Mouse (Mus musculus): ENCODE measurements around the gene Lkaaear1.

Gene Lkaaear1

GRCm38 (mm10) chr2:181698241-181698640 is at the start of gene Lkaaear1:
Gene Lkaaear1, minus strand, starts transcription at chr2:181698442.
- no peak for DNase-seq

DNA sequence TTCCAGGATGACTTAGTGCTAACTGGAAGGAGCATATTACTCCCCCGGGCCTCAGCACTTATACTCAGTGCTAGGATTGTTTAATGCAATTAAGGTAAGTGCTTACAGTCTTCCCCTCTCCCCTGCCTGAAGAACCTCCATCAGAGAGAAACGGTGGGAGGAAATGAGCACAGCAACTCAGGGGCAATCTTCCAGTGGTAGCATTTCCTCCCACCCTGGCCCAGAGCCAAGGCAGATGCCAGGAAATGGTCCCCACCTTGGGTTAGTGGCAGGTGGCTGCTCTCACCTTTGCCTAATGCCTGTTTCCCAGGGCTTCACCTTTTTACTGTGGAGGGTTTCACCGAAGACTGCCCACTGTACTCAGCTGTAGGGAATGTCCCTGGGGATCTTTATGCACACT is 31.8 kb upstream of the Lkaaear1 start:
- DNase-seq = no peak

- no peak for DNase-seq
Measured at GRCm38 (mm10) chr2:181727659-181728262, 29.5 kb upstream of the Lkaaear1 start.

DNA sequence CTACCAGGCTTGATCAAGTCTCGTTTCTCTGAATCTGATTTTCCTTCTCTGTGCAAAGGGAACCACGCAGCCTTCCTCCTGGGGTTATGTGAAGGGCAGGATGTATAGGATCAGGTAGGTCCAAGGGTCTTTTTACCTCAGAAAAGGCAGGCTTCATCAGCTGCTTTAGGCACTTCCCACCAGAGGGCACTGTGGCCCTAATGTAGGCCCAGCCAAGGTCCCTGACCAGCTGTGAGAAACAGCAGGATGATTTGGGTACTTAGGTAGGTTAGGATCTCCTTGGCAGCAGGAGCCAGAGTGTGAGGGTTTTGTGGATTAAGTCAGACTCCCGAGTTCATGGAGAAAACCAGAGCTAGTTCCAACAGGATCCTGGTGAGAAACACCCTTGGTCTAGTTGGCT is 24.0 kb upstream of the Lkaaear1 start:
- peak; percentile 74 for DNase-seq

DNA sequence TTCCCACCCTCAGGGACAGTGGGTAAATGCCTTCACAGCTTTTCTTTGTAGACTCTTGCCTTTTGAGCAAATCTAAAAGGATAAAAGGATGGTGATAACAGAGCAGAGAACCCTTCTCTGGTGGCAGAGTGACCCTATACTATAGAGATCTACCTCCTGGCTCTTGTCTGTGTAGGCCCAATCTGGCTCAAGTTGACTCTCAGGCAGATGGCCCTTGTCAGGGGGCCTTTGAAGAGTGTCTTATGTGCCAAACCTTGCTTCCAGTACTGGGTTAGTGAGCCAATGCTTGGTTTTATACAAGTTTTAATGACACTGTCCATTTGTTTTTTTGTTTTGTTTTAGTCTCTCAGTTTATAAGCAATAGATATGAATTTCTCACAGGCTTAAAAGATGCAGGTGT is 23.0 kb upstream of the Lkaaear1 start:
- DNase-seq = no peak

DNA sequence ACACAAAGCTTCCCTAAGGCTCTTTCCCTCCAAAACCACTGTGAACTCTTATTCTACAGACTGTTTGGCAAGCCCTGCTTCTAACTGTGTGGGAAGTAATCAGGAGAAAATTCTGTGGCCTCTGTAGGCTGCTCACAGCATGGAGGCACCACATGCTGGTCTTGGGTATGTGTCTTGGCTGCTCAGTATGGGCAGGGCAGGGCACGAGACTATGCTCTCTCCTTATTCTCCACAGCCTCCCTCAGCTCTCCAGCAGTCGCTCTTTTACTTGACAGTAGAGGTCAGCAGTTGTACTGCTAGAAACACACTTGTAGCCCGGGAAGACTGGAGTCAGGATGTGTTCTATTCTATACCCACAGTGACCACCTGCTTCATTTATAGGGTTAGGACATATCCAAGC is 21.8 kb upstream of the Lkaaear1 start:
- DNase-seq = no peak

GRCm38 (mm10) chr2:181716991-181717390 is 18.7 kb upstream of the Lkaaear1 start:
- no peak for DNase-seq

DNA sequence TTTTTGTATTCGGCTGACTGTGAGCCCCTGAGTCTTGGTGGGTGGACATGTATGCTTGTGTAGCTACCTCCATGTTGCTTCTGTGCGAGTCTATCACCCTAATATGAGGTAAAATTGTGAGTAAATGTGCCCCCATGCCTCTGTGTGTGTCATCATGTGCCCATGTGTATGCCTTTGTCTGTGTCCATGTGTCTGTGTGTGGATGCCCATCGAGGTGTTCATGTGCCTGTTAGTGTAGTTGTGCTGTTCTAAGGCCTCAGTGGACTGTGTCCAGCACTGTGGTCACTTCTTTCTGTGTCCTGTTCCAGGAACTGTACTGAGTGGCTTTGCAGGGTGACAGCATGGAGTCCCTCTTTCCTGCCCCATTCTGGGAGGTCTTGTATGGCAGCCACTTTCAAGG is 17.1 kb upstream of the Lkaaear1 start:
- no peak for DNase-seq

GRCm38 (mm10) chr2:181714903-181715326 is 16.7 kb upstream of the Lkaaear1 start, which contains the start of gene Oprl1:
Gene Oprl1, plus strand, starts transcription at chr2:181715016.
- peak; percentile 53 for DNase-seq

- no peak for DNase-seq
Measured at GRCm38 (mm10) chr2:181713749-181714148, 15.5 kb upstream of the Lkaaear1 start.

DNA sequence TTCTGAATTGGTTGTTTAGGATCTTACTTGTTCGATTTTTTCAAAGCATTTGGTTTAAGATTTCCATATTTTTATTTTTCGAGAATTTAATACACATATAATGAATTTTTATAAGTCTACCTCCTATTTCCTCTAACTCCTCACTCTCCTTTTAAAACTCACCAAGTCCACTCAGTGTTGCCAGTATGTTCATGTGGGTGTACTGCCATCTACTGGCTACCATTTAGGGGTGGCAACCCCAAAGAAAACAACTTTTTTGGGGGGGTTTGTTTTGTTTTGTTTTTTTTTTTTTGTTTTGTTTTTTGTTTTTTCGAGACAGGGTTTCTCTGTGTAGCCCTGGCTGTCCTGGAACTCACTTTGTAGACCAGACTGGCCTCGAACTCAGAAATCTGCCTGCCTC is 8.4 kb upstream of the Lkaaear1 start:
- DNase-seq = peak; percentile 18

- no peak for DNase-seq
Measured at GRCm38 (mm10) chr2:181696801-181697420, 1.3 kb downstream of the Lkaaear1 start.

GRCm38 (mm10) chr2:181695776-181696175 is 2.5 kb downstream of the Lkaaear1 start:
- DNase-seq = no peak

DNA sequence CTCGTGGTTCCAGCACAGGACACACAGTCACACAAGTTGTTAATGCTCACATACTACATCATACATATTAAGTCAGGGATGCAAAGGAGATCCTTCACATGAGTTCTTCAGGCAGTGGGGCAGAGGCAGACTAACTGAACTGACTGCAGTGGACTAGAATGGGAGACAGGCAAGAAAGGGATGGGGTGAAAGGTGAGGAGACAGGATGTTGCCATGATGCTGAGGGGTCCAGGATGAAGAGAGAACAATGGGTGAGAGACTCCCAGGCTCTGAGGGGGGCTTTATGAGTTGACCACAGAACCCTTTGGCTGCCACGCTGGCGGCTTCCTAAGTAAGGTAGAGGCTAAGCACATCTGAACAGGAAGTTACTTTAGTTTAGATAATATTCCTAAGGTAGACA is 3.7 kb downstream of the Lkaaear1 start:
- no peak for DNase-seq

DNA sequence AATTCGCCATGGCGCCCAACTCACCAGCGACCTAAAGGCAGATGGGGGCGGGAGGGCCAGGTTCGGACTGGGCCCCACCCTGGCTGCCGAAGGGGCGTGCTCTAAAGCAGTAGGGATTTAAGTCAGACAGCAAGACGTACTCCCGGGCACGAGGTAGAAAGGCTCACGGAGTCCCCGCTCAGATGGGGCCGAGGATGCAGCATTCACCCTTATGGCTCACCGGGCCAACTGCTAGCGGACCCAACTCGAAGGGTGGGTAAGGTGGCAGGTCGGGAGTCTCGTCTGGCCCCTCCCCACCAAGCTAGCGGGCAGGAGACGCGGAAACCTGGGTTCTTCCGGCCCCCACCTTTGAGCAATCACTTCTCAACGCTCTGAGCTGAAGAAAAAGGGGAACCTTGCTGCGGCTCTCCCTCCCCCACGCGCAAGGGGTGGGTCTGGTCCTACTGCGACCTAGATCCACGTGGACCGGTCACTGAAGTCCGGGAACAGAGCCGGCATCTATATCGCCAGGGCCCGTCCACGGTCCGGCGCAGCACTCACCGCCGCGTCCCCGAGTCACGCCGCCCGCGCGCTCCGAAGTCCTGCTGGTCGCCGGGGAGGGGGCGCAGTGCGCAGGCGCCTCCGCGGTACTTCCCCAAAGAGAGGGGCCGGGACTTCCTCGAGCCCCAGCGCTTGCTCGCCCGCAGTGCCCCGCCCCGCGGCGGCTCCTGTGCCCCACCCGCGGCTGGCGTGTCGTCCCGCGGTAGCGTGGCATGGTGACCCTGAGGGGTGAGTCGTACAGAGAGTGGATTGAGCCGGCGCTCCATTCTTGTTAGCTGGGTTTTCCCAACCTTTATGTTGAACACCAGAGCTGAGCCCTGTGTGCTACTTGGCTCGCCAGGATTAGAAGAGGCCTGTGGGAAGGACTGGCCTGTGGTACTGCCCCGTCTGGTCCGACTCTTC is 4.6 kb downstream of the Lkaaear1 start, which contains the start of gene Rgs19:
Gene Rgs19, minus strand, starts transcription at position 639 of the 942 bp plus-strand sequence.
- DNase-seq = peak; percentile 90

- DNase-seq = no peak
Measured at GRCm38 (mm10) chr2:181692304-181692703, 5.9 kb downstream of the Lkaaear1 start.

DNA sequence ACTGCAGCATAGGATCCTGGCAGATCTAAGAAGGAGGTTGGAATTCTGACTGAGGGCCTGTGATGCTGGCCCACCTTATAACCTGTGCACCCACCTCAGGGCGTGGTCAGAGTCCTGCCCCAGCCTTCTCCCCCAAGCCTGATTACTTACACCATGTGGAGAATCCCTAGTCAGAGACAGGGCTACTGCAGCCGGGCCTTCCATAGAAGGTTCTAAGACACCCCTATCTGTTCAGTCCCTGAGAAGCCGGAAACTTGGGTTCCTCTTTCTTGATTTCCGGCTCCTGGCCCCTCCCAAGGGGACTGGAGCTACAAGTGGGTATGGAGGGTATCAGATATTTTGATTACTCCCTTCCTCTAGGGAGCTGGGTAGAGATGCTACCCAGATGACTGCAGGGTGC is 6.7 kb downstream of the Lkaaear1 start:
- DNase-seq = no peak

DNA sequence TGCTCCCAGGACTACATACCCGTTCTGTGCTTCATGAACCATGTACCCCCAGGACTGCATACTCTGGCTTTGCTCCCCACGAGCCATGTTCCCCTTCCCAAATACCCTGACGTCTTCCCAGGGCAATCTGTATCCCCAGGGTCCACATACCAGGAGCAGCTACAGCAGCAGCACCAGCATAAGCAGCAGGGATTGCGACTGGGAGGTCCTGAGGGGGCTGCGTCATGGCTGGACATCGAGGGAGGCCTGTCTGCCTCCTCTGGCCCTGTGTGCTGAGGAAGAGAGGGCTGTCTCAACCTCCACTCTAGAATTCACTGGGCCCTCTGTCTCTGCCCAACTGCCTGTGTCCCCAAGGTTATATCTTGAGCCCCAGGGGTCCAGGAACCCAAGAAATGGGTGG is 7.2 kb downstream of the Lkaaear1 start:
- DNase-seq = no peak

GRCm38 (mm10) chr2:181689466-181690160 is 8.6 kb downstream of the Lkaaear1 start:
- DNase-seq = no peak

DNA sequence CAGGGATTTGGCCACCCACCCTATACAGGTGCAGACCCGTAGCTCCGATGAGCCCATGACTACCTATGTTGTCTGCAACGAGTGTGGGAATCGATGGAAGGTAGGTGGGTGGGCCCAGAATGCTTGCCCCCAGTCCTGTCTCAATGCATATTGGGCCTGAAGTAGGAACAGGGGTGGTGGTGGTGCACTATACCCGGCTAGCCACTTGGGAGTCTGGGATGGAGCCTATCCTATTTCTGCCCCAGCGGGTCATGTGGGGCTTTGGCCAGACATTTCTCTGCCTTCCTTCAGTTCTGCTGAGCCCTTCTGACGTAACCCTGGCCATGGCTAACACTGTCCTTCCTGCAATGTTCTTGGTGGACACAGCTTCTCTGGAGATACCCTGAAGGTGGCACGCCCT is 10.7 kb downstream of the Lkaaear1 start:
- DNase-seq = no peak

- DNase-seq = no peak
Measured at GRCm38 (mm10) chr2:181685686-181686085, 12.6 kb downstream of the Lkaaear1 start.

DNA sequence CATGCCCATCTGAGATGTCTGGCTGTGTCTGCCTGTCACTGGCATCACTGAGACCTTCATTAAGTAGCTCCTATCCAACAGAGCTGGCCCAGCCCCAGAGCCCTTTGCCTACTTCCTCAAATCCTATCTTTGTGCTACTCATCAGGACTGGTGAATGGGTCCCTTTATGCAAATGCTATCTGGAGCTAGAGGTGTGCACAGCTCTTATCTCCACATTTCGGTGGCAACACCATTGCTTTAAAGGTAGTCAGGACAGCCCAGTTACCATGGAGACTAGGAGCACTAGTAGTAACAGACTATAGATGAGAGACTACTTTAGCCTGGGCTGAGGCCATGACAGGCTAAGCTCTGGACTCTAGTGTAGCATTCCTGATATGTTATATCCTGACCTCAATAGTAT is 13.5 kb downstream of the Lkaaear1 start:
- DNase-seq = no peak

GRCm38 (mm10) chr2:181683381-181683780 is 14.9 kb downstream of the Lkaaear1 start:
- no peak for DNase-seq

All from embryo, embryonic 11 days (tissue).